Mouse (Mus musculus): ENCODE results near the gene Olfr1246. TPM values are rescaled to one million over a fixed set of nuclear protein-coding genes. Genes with fewer than 3 reads are reported as not detected.

The Olfr1246 gene
- not detected in 2 replicates for polyA plus RNA-seq (2012; rRNA removed)

GRCm38 (mm10) chr2:89593057-89593456 is at the start of gene Olfr1246:
TSS of gene Olfr1246 (minus strand) at chr2:89593157.

DNA sequence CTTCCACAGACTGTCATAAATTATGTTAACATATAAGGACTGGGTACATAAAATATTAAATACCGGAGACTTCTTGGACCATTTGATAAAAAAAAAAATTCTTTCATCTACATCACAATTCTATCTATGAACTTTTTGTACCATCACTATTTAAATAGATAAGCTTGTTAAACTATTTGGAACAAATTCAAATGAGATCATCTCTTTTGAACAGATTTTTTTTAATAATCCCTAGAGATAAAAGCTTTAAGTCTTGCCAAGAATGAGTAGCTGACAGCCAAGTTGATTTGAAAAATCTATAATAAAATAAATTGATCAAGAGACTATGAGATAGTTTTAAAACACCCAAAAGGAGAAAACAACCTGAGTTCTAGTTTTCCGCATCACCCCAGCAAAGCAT is 41.9 kb upstream of the Olfr1246 start, which contains the start of gene Olfr1249:
TSS of gene Olfr1249 (minus strand) at position 101 of the 400 bp plus-strand sequence.

GRCm38 (mm10) chr2:89618145-89618544 is 25.2 kb upstream of the Olfr1246 start, which contains the start of gene Olfr1248:
TSS of gene Olfr1248 (minus strand) at chr2:89618245.

GRCm38 (mm10) chr2:89614030-89614429 is 21.1 kb upstream of the Olfr1246 start, which contains the start of gene Olfr1247:
TSS of gene Olfr1247 (minus strand) at chr2:89614130.

GRCm38 (mm10) chr2:89578347-89578746 is 14.6 kb downstream of the Olfr1246 start, which contains the start of gene Olfr1245:
TSS of gene Olfr1245 (minus strand) at chr2:89578447.

Other genes with a start within 250 kb of the Olfr1246 start
- not detected in 2 replicates for gene Olfr1234, start 228.3 kb downstream of the Olfr1246 start, polyA plus RNA-seq (2012; rRNA removed)
- gene Olfr1238, start 183.5 kb downstream of the Olfr1246 start, polyA plus RNA-seq (2012; rRNA removed): not detected in 2 replicates
- gene Olfr1239, start 172.8 kb downstream of the Olfr1246 start, polyA plus RNA-seq (2012; rRNA removed): not detected in 2 replicates
- gene Olfr1240, start 150.2 kb downstream of the Olfr1246 start, polyA plus RNA-seq (2012; rRNA removed): not detected in 2 replicates
- gene Olfr1241, start 106.0 kb downstream of the Olfr1246 start, polyA plus RNA-seq (2012; rRNA removed): not detected in 2 replicates
- gene Olfr1242, start 94.8 kb downstream of the Olfr1246 start, polyA plus RNA-seq (2012; rRNA removed): not detected in 2 replicates
- gene Olfr1243, start 61.7 kb downstream of the Olfr1246 start, polyA plus RNA-seq (2012; rRNA removed): not detected in 2 replicates
- not detected in 2 replicates for gene Olfr1245, start 14.7 kb downstream of the Olfr1246 start, polyA plus RNA-seq (2012; rRNA removed)
- gene Olfr1247, start 21.0 kb upstream of the Olfr1246 start, polyA plus RNA-seq (2012; rRNA removed): not detected in 2 replicates
- gene Olfr1248, start 25.1 kb upstream of the Olfr1246 start, polyA plus RNA-seq (2012; rRNA removed): not detected in 2 replicates
- gene Olfr1249, start 41.8 kb upstream of the Olfr1246 start, polyA plus RNA-seq (2012; rRNA removed): not detected in 2 replicates
- not detected in 2 replicates for gene Olfr1250, start 68.3 kb upstream of the Olfr1246 start, polyA plus RNA-seq (2012; rRNA removed)
- gene Olfr1251, start 78.8 kb upstream of the Olfr1246 start, polyA plus RNA-seq (2012; rRNA removed): not detected in 2 replicates
- not detected in 2 replicates for gene Olfr1252, start 131.9 kb upstream of the Olfr1246 start, polyA plus RNA-seq (2012; rRNA removed)
- gene Olfr1253, start 163.9 kb upstream of the Olfr1246 start, polyA plus RNA-seq (2012; rRNA removed): not detected in 2 replicates
- not detected in 2 replicates for gene Olfr1254, start 200.5 kb upstream of the Olfr1246 start, polyA plus RNA-seq (2012; rRNA removed)
- gene Olfr1255, start 218.9 kb upstream of the Olfr1246 start, polyA plus RNA-seq (2012; rRNA removed): not detected in 2 replicates
- gene Olfr1256, start 248.4 kb upstream of the Olfr1246 start, polyA plus RNA-seq (2012; rRNA removed): not detected in 2 replicates